Mouse (Mus musculus) forebrain, embryonic 11.5 days (tissue): ENCODE measurements around the gene Sgpp2. TPM values are rescaled to one million over a fixed set of nuclear protein-coding genes. Genes with fewer than 3 reads are reported as not detected.

Experiments
- ATAC-seq: fragments of 200-750 bp; cut with Nextera tagmentation; replicated peaks from 2 replicates; pipeline ENCODE4 v1.8.0; 2017; ENCODE audit warnings: moderate TSS enrichment; ENCODE audit not compliant: low FRiP score
- DNase-seq: peaks from one replicate; pipeline ENCODE4 v3.0.0-alpha.2; 2017; ENCODE audit warnings: low spot score
- H3K27ac ChIP-seq: fragments of 300-500 bp; sonication (generic); 2 replicates; pipeline ENCODE4 v1.5.1; 2014; ENCODE audit warnings: low read depth, low read length
- H3K27me3 ChIP-seq: fragments of 300-500 bp; sonication (generic); 2 replicates; pipeline ENCODE4 v1.6.1; 2014; ENCODE audit warnings: mild to moderate bottlenecking, low read length, mixed read lengths; ENCODE audit not compliant: control insufficient read depth, insufficient read depth
- H3K36me3 ChIP-seq: fragments of 300-500 bp; sonication (generic); 2 replicates; pipeline ENCODE4 v1.6.1; 2014; ENCODE audit warnings: mild to moderate bottlenecking, low read length, moderate library complexity, mixed read lengths; ENCODE audit not compliant: control insufficient read depth, insufficient read depth
- H3K4me1 ChIP-seq: fragments of 300-500 bp; sonication (generic); replicated peaks from 2 replicates; pipeline ENCODE4 v1.6.1; 2014; ENCODE audit warnings: low read length, mixed read lengths; ENCODE audit not compliant: control insufficient read depth, insufficient read depth
- H3K4me2 ChIP-seq: fragments of 300-500 bp; sonication (generic); 2 replicates; pipeline ENCODE4 v1.6.1; 2014; ENCODE audit warnings: low read depth, mild to moderate bottlenecking, low read length, moderate library complexity, mixed read lengths; ENCODE audit not compliant: severe bottlenecking
- H3K4me3 ChIP-seq: fragments of 300-500 bp; sonication (generic); 2 replicates; pipeline ENCODE4 v1.5.1; 2014; ENCODE audit warnings: low read depth, low read length
- H3K9ac ChIP-seq: fragments of 300-500 bp; sonication (generic); 2 replicates; pipeline ENCODE4 v1.6.1; 2014; ENCODE audit warnings: low read length
- H3K9me3 ChIP-seq: fragments of 300-500 bp; sonication (generic); 2 replicates; pipeline ENCODE4 v1.6.1; 2016; ENCODE audit warnings: low read length, mixed read lengths; ENCODE audit not compliant: control insufficient read depth
- WGBS: fragments of 180-500 bp; shearing (Covaris S2); extraction: QIAGEN DNeasy Blood & Tissue Kit; methylation state at CpG from one replicate; pipeline ENCODE4 v1.1.7; 2014; 5-methylcytosine and 5-hydroxymethylcytosine counted together
- polyA plus RNA-seq: library from polyadenylated mRNA; unstranded; fragments of >200 nt; fragmentation: Nextera tagmentation; extraction: Ambion mirVana; gene quantifications from 2 replicates; pipeline ENCODE4 v1.2.1, GENCODE M21; 2014

The Sgpp2 gene
- 1.5 and 3.2 TPM in 2 replicates for polyA plus RNA-seq

- no peaks in the 10 kb centered on the region for H3K36me3 ChIP-seq
- H3K9ac ChIP-seq: peak within 1 kb of the TSS; percentile 54
- no peaks in the 10 kb centered on the region for H3K9me3 ChIP-seq
- DNase-seq (peak; percentile 69), ATAC-seq (peak; percentile 58; the same call in 1 of the 2 replicates)
- H3K27ac ChIP-seq: no peak within 1 kb of the TSS
- peaks cover 37% of the 10 kb centered on the region for H3K27me3 ChIP-seq
- peak within 1 kb of the TSS; percentile 100 for H3K4me2 ChIP-seq
- H3K4me3 ChIP-seq: peak within 1 kb of the TSS; percentile 60
- WGBS: under 1% methylated on average over 66 of the region's 68 CpGs
- H3K4me1 ChIP-seq: peaks cover 15% of the 10 kb centered on the region; the same call in 1 of the 2 replicates
Measured at GRCm38 (mm10) chr1:78310021-78310752, at the start of gene Sgpp2. Sgpp2 (plus strand) TSS chr1:78310345.

GRCm38 (mm10) chr1:78267519-78267918, 42.6 kb upstream of the Sgpp2 start:
- no peak for DNase-seq
- WGBS: 70% methylated on average over 5 of the region's 5 CpGs

GRCm38 (mm10) chr1:78272915-78273314, 37.2 kb upstream of the Sgpp2 start:
- WGBS: 76% methylated on average over 3 of the region's 3 CpGs
- Histone ChIP-seq H3K4me2 (no peak overlapping the region), H3K4me3 (no peak overlapping the region), H3K27ac (no peak overlapping the region), H3K9ac (no peak overlapping the region), H3K9me3 (no peaks in the 10 kb centered on the region), H3K36me3 (no peaks in the 10 kb centered on the region), H3K4me1 (no peaks in the 10 kb centered on the region), H3K27me3 (no peaks in the 10 kb centered on the region)
- ATAC-seq: no peak
- DNase-seq: no peak

More at GRCm38 (mm10) chr1:78267519-78267918, 42.6 kb upstream of the Sgpp2 start:
- no peak overlapping the region for H3K4me2 ChIP-seq
- H3K27me3 ChIP-seq: no peaks in the 10 kb centered on the region
- no peaks in the 10 kb centered on the region for H3K9me3 ChIP-seq
- no peak overlapping the region for H3K4me3 ChIP-seq
- no peak overlapping the region for H3K9ac ChIP-seq
- no peaks in the 10 kb centered on the region for H3K4me1 ChIP-seq
- ATAC-seq: no peak
- no peak overlapping the region for H3K27ac ChIP-seq
- H3K36me3 ChIP-seq: no peaks in the 10 kb centered on the region

- DNase-seq: no peak
- 52% methylated on average over 3 of the region's 3 CpGs for WGBS
- H3K9ac ChIP-seq: no peak overlapping the region
- no peaks in the 10 kb centered on the region for H3K36me3 ChIP-seq
- H3K27me3 ChIP-seq: no peaks in the 10 kb centered on the region
- no peaks in the 10 kb centered on the region for H3K4me1 ChIP-seq
- H3K27ac ChIP-seq: no peak overlapping the region
- ATAC-seq: 0 out of 2 replicates have a peak, but pooled peaks have one; percentile 33
- H3K9me3 ChIP-seq: no peaks in the 10 kb centered on the region
- no peak overlapping the region for H3K4me3 ChIP-seq
- H3K4me2 ChIP-seq: no peak overlapping the region
Measured at GRCm38 (mm10) chr1:78279128-78279527, 31.0 kb upstream of the Sgpp2 start.

GRCm38 (mm10) chr1:78292397-78292796, 17.7 kb upstream of the Sgpp2 start:
- 85% methylated on average over 3 of the region's 3 CpGs for whole genome bisulfite sequencing
- no peak overlapping the region for H3K4me3 ChIP-seq
- DNase-seq: no peak
- ATAC-seq: no peak
- H3K4me2 ChIP-seq: no peak overlapping the region
- H3K36me3 ChIP-seq: no peaks in the 10 kb centered on the region
- H3K9me3 ChIP-seq: no peaks in the 10 kb centered on the region
- H3K4me1 ChIP-seq: no peaks in the 10 kb centered on the region
- no peak overlapping the region for H3K9ac ChIP-seq
- H3K27me3 ChIP-seq: no peaks in the 10 kb centered on the region
- no peak overlapping the region for H3K27ac ChIP-seq

GRCm38 (mm10) chr1:78299670-78300225, 10.4 kb upstream of the Sgpp2 start:
- no peaks in the 10 kb centered on the region for H3K27me3 ChIP-seq
- H3K27ac ChIP-seq: no peak overlapping the region
- WGBS: 88% methylated on average over 7 of the region's 7 CpGs
- H3K36me3 ChIP-seq: no peaks in the 10 kb centered on the region
- H3K9ac ChIP-seq: no peak overlapping the region
- no peak for DNase-seq
- no peak for ATAC-seq
- no peak overlapping the region for H3K4me3 ChIP-seq
- H3K4me2 ChIP-seq: no peak overlapping the region
- no peaks in the 10 kb centered on the region for H3K9me3 ChIP-seq
- no peaks in the 10 kb centered on the region for H3K4me1 ChIP-seq

- Histone ChIP-seq H3K4me3 (no peak overlapping the region), H3K9ac (no peak overlapping the region), H3K36me3 (no peaks in the 10 kb centered on the region), H3K4me2 (no peak overlapping the region; the same call in 1 of the 2 replicates), H3K27me3 (peaks cover 37% of the 10 kb centered on the region), H3K9me3 (no peaks in the 10 kb centered on the region), H3K4me1 (peaks cover 15% of the 10 kb centered on the region; the same call in 1 of the 2 replicates), H3K27ac (no peak overlapping the region)
- DNase-seq (no peak), ATAC-seq (no peak)
- 85% methylated on average over 1 of the region's 1 CpGs for WGBS
Measured at GRCm38 (mm10) chr1:78308688-78309087, 1.5 kb upstream of the Sgpp2 start.

- no peak overlapping the region for H3K27ac ChIP-seq
- no peak overlapping the region; the same call in 1 of the 2 replicates for H3K4me2 ChIP-seq
- no peak overlapping the region for H3K9ac ChIP-seq
- ATAC-seq (no peak), DNase-seq (no peak)
- H3K4me1 ChIP-seq: peaks cover 15% of the 10 kb centered on the region; the same call in 1 of the 2 replicates
- no peak overlapping the region for H3K4me3 ChIP-seq
- peaks cover 37% of the 10 kb centered on the region for H3K27me3 ChIP-seq
- WGBS: 5% methylated on average over 9 of the region's 9 CpGs
- H3K9me3 ChIP-seq: no peaks in the 10 kb centered on the region
- no peaks in the 10 kb centered on the region for H3K36me3 ChIP-seq
Measured at GRCm38 (mm10) chr1:78309280-78309679, 865 bp upstream of the Sgpp2 start.
